Mouse (Mus musculus) neural tube, embryonic 14.5 days (tissue): ENCODE data around the gene Msh4. TPM values are rescaled to one million over a fixed set of nuclear protein-coding genes. Genes with fewer than 3 reads are reported as not detected.

Experiments used
- ATAC-seq: fragments of 200-750 bp; cut with Nextera tagmentation; 2 replicates; pipeline ENCODE4 v1.8.0; 2017; ENCODE audit warnings: low read depth, mild to moderate bottlenecking, moderate TSS enrichment, moderate library complexity
- H3K27ac ChIP-seq: fragments of 300-500 bp; sonication (generic); 2 replicates; pipeline ENCODE4 v1.5.1; 2014; ENCODE audit warnings: low read depth, mild to moderate bottlenecking, control low read depth, low read length, moderate library complexity, mixed read lengths
- H3K27me3 ChIP-seq: fragments of 300-500 bp; sonication (generic); 2 replicates; pipeline ENCODE4 v1.6.1; 2014; ENCODE audit warnings: low read length; ENCODE audit not compliant: control insufficient read depth, insufficient read depth
- H3K36me3 ChIP-seq: fragments of 300-500 bp; sonication (generic); 2 replicates; pipeline ENCODE4 v1.6.1; 2014; ENCODE audit warnings: low read length, mixed read lengths; ENCODE audit not compliant: control insufficient read depth, insufficient read depth
- H3K4me1 ChIP-seq: fragments of 300-500 bp; sonication (generic); 2 replicates; pipeline ENCODE4 v1.6.1; 2014; ENCODE audit warnings: low read length; ENCODE audit not compliant: control insufficient read depth, insufficient read depth
- H3K4me2 ChIP-seq: fragments of 300-500 bp; sonication (generic); 2 replicates; pipeline ENCODE4 v1.6.1; 2014; ENCODE audit warnings: mild to moderate bottlenecking, low read depth, low read length, control low read depth
- H3K4me3 ChIP-seq: fragments of 300-500 bp; sonication (generic); 2 replicates; pipeline ENCODE4 v1.5.1; 2014; ENCODE audit warnings: low read depth, low read length, control low read depth, mixed read lengths
- H3K9ac ChIP-seq: fragments of 300-500 bp; sonication (generic); replicated peaks from 2 replicates; pipeline ENCODE4 v1.6.1; 2014; ENCODE audit warnings: low read depth, mild to moderate bottlenecking, control low read depth, low read length, mixed read lengths
- H3K9me3 ChIP-seq: fragments of 300-500 bp; sonication (generic); 2 replicates; pipeline ENCODE4 v1.6.1; 2016; ENCODE audit warnings: low read length; ENCODE audit not compliant: control insufficient read depth
- WGBS: fragments of 180-500 bp; shearing (Covaris S2); extraction: QIAGEN DNeasy Blood & Tissue Kit; methylation state at CpG from one replicate; pipeline ENCODE4 v1.1.7; 2014; 5-methylcytosine and 5-hydroxymethylcytosine counted together
- polyA plus RNA-seq: library from polyadenylated mRNA; unstranded; fragments of >200 nt; fragmentation: Nextera tagmentation; extraction: Ambion mirVana; gene quantifications from 2 replicates; pipeline ENCODE4 v1.2.1, GENCODE M21; 2014

The Msh4 gene
- polyA plus RNA-seq, 1 experiment from 2014 or later = 0.31 TPM

- H3K4me2 ChIP-seq = no peak overlapping the region
- H3K9ac ChIP-seq = no peak overlapping the region
- 0 out of 2 replicates have a peak, but pooled peaks cover 4% of the 10 kb centered on the region for H3K4me1 ChIP-seq
- WGBS = 88% methylated on average over 8 of the region's 8 CpGs
- no peaks in the 10 kb centered on the region for H3K9me3 ChIP-seq
- H3K27me3 ChIP-seq = no peaks in the 10 kb centered on the region
- no peak overlapping the region for H3K4me3 ChIP-seq
- no peaks in the 10 kb centered on the region for H3K36me3 ChIP-seq
- H3K27ac ChIP-seq = no peak overlapping the region
- no peak for ATAC-seq
Measured at GRCm38 (mm10) chr3:153940021-153940420, 34.1 kb upstream of the Msh4 start.

- Histone ChIP-seq H3K9me3 (no peaks in the 10 kb centered on the region), H3K4me1 (no peaks in the 10 kb centered on the region), H3K4me3 (no peak overlapping the region), H3K9ac (no peak overlapping the region), H3K36me3 (peaks cover 8% of the 10 kb centered on the region; the same call in 1 of the 2 replicates), H3K4me2 (no peak overlapping the region), H3K27ac (no peak overlapping the region), H3K27me3 (no peaks in the 10 kb centered on the region)
- ATAC-seq = no peak
- WGBS = 95% methylated on average over 17 of the region's 17 CpGs
Measured at GRCm38 (mm10) chr3:153937116-153937810, 31.3 kb upstream of the Msh4 start.

- no peak overlapping the region for H3K4me3 ChIP-seq
- no peak overlapping the region for H3K27ac ChIP-seq
Measured at GRCm38 (mm10) chr3:153935878-153936277, 29.9 kb upstream of the Msh4 start.

GRCm38 (mm10) chr3:153932461-153932860 is 26.5 kb upstream of the Msh4 start:
- Histone ChIP-seq H3K4me1 (no peaks in the 10 kb centered on the region), H3K4me2 (no peak overlapping the region), H3K9me3 (no peaks in the 10 kb centered on the region), H3K27me3 (no peaks in the 10 kb centered on the region), H3K27ac (no peak overlapping the region), H3K9ac (no peak overlapping the region), H3K4me3 (no peak overlapping the region), H3K36me3 (peaks cover 8% of the 10 kb centered on the region)
- ATAC-seq = no peak
- 96% methylated on average over 5 of the region's 5 CpGs for WGBS

More at GRCm38 (mm10) chr3:153935878-153936277, 29.9 kb upstream of the Msh4 start:
- ATAC-seq = no peak
- Histone ChIP-seq H3K27me3 (no peaks in the 10 kb centered on the region), H3K4me2 (no peak overlapping the region), H3K4me1 (no peaks in the 10 kb centered on the region), H3K9me3 (no peaks in the 10 kb centered on the region), H3K9ac (no peak overlapping the region), H3K36me3 (peaks cover 8% of the 10 kb centered on the region; the same call in 1 of the 2 replicates)
- 93% methylated on average over 9 of the region's 9 CpGs for WGBS

- Histone ChIP-seq H3K36me3 (peaks cover 7% of the 10 kb centered on the region), H3K9ac (no peak overlapping the region), H3K4me1 (no peaks in the 10 kb centered on the region), H3K27ac (no peak overlapping the region), H3K9me3 (no peaks in the 10 kb centered on the region), H3K27me3 (no peaks in the 10 kb centered on the region), H3K4me2 (no peak overlapping the region), H3K4me3 (no peak overlapping the region)
- WGBS = 98% methylated on average over 11 of the region's 11 CpGs
- no peak for ATAC-seq
Measured at GRCm38 (mm10) chr3:153929526-153929925, 23.6 kb upstream of the Msh4 start.

- H3K9me3 ChIP-seq = no peaks in the 10 kb centered on the region
- H3K27ac ChIP-seq = no peak overlapping the region
- no peaks in the 10 kb centered on the region; the same call in 1 of the 2 replicates for H3K36me3 ChIP-seq
- no peak overlapping the region for H3K4me2 ChIP-seq
- 92% methylated on average over 7 of the region's 7 CpGs for WGBS
- ATAC-seq = no peak
- H3K9ac ChIP-seq = no peak overlapping the region
- no peak overlapping the region for H3K4me3 ChIP-seq
- no peaks in the 10 kb centered on the region for H3K4me1 ChIP-seq
- no peaks in the 10 kb centered on the region for H3K27me3 ChIP-seq
Measured at GRCm38 (mm10) chr3:153926333-153926732, 20.4 kb upstream of the Msh4 start.

- 96% methylated on average over 10 of the region's 10 CpGs for WGBS
- no peak overlapping the region for H3K9ac ChIP-seq
- H3K36me3 ChIP-seq = no peaks in the 10 kb centered on the region; the same call in 1 of the 2 replicates
- H3K27ac ChIP-seq = no peak overlapping the region
- no peak overlapping the region for H3K4me3 ChIP-seq
- no peaks in the 10 kb centered on the region for H3K27me3 ChIP-seq
- no peak for ATAC-seq
- no peak overlapping the region for H3K4me2 ChIP-seq
- no peaks in the 10 kb centered on the region for H3K4me1 ChIP-seq
- H3K9me3 ChIP-seq = no peaks in the 10 kb centered on the region
Measured at GRCm38 (mm10) chr3:153921147-153921910, 15.4 kb upstream of the Msh4 start.

GRCm38 (mm10) chr3:153917200-153917599 is 11.3 kb upstream of the Msh4 start:
- Histone ChIP-seq H3K9me3 (no peaks in the 10 kb centered on the region), H3K36me3 (no peaks in the 10 kb centered on the region), H3K9ac (no peak overlapping the region), H3K4me3 (no peak overlapping the region), H3K27me3 (no peaks in the 10 kb centered on the region), H3K4me2 (no peak overlapping the region), H3K4me1 (peaks cover 3% of the 10 kb centered on the region; the same call in 1 of the 2 replicates), H3K27ac (no peak overlapping the region)
- 7% methylated on average over 1 of the region's 1 CpGs for WGBS
- ATAC-seq = no peak
